Mouse (Mus musculus) myocyte (in vitro differentiated cells): ENCODE data around the gene Kcne3.

Source experiments
- CEBPB ChIP-seq: IDR thresholded peaks from 2 replicates; pipeline ENCODE4 v1.6.1; 2011; ENCODE audit warnings: mild to moderate bottlenecking, moderate library complexity; ENCODE audit not compliant: poor library complexity, insufficient read depth, severe bottlenecking
- E2F4 ChIP-seq: IDR thresholded peaks from one replicate; pipeline ENCODE4 v1.6.1; 2011; ENCODE audit warnings: mild to moderate bottlenecking, control low read depth, moderate library complexity; ENCODE audit not compliant: insufficient read depth
- MAX ChIP-seq: IDR thresholded peaks from one replicate; pipeline ENCODE4 v1.6.1; 2011; ENCODE audit warnings: low read depth, mild to moderate bottlenecking, control low read depth
- MYOD1 ChIP-seq, 3 experiments: IDR thresholded peaks; one replicate each; pipeline ENCODE4 v1.6.1; 2011; ENCODE audit warnings: control low read depth in 2 of 3, low read depth in 2 of 3, mild to moderate bottlenecking in 2 of 3, moderate library complexity in 1 of 3; ENCODE audit not compliant: insufficient read length in 2 of 3, control insufficient read depth in 1 of 3
- MYOG ChIP-seq, 3 experiments: IDR thresholded peaks; one replicate each; pipeline ENCODE4 v1.6.1; 2011; ENCODE audit warnings: control low read depth in 2 of 3, low read depth in 2 of 3, mild to moderate bottlenecking in 2 of 3; ENCODE audit not compliant: insufficient read length in 2 of 3, control insufficient read depth in 1 of 3, insufficient read depth in 1 of 3
- POLR2A ChIP-seq: IDR thresholded peaks from one replicate; pipeline ENCODE4 v1.6.1; 2011; ENCODE audit warnings: low read depth, mild to moderate bottlenecking, control low read depth, moderate library complexity; ENCODE audit not compliant: insufficient read length
- POLR2AphosphoS2 ChIP-seq: IDR thresholded peaks from one replicate; pipeline ENCODE4 v1.6.1; 2011; ENCODE audit warnings: low read depth, control low read depth; ENCODE audit not compliant: insufficient read length
- REST ChIP-seq: IDR thresholded peaks from one replicate; pipeline ENCODE4 v1.6.1; 2011; ENCODE audit warnings: mild to moderate bottlenecking, control low read depth, moderate library complexity; ENCODE audit not compliant: insufficient read depth, insufficient read length
- SRF ChIP-seq: IDR thresholded peaks from one replicate; pipeline ENCODE4 v1.6.1; 2011; ENCODE audit warnings: low read depth; ENCODE audit not compliant: control insufficient read depth, insufficient read length
- TCF12 ChIP-seq: IDR thresholded peaks from one replicate; pipeline ENCODE4 v1.6.1; 2011; ENCODE audit warnings: mild to moderate bottlenecking, control low read depth; ENCODE audit not compliant: poor library complexity, insufficient read depth, severe bottlenecking
- TCF3 ChIP-seq: IDR thresholded peaks from one replicate; pipeline ENCODE4 v1.6.1; 2011; ENCODE audit warnings: low read depth, control low read depth; ENCODE audit not compliant: insufficient read length
- USF1 ChIP-seq: IDR thresholded peaks from one replicate; pipeline ENCODE4 v1.6.1; 2011; ENCODE audit warnings: low read depth, mild to moderate bottlenecking, control low read depth, moderate library complexity

GRCm38 (mm10) chr7:100190167-100190566 lies 13.9 kb downstream of the Kcne3 start:
- TF ChIP-seq USF1 (no peak), POLR2A (no peak), TCF12 (no peak), MAX (no peak), E2F4 (no peak), REST (no peak), SRF (no peak), POLR2AphosphoS2 (no peak), CEBPB (no peak), MYOG (IDR thresholded peaks at IDR 0.05; ENCODE audit: control insufficient read depth in 1 of 3, insufficient read depth in 1 of 3, insufficient read length in 2 of 3, low read depth in 2 of 3) (no peak), MYOD1 (IDR thresholded peaks at IDR 0.05; ENCODE audit: control insufficient read depth in 1 of 3, insufficient read length in 2 of 3, low read depth in 2 of 3) (no peak), TCF3 (no peak)
